Mouse (Mus musculus) adrenal gland, postnatal 4 days (tissue): Measurements from ENCODE around the gene Gm3696. TPM values are rescaled to one million over a fixed set of nuclear protein-coding genes. Genes with fewer than 3 reads are reported as not detected.
"Not testable (repeated sequence)": the region's sequence is repeated elsewhere in the genome, so short reads cannot be mapped to it uniquely, and the experiment has no call there.

ENCODE experiments used
- DNase-seq, 2 experiments: peaks; one replicate each; pipeline ENCODE4 v3.0.0; 2021 to 2022; ENCODE audit warnings: low spot score in 2 of 2, mixed read lengths in 2 of 2
- long read RNA-seq, 2 experiments: library from polyadenylated mRNA; stranded (forward); transcript quantifications; one replicate each; pipeline ENCODE4 v2.0.0; 2021
- total RNA-seq, 2 experiments: library from RNA; stranded (reverse); gene quantifications; 2 replicates each; pipeline ENCODE4 v1.2.3; 2021

Gene Gm3696
- total RNA-seq = under 1 TPM in 1 of 2 experiments, not detected in 1; 0.78 TPM
- long read RNA-seq, experiment 1 = 0 reads
- long read RNA-seq, experiment 2 = 0 reads

DNA sequence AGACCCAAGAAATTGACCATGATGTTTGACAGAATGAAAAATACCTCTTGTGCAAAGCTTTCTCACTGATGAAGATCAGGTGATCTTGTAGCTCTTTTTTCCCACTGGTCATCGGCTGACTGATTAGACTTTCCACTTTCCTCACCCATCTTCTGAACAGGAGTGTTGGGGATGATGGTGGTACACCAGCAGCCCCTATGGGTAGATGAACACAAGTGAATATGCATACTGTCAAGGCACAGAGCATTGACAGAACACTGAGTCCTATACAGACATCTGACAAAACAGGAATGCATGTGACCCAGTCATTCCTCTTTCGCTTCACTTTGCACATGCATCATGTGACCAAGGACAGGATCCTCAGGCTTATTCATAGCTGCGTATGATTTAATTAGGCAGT lies at the start of gene Gm3696:
Gm3696 (minus strand) TSS at position 101 of the 400 bp plus-strand sequence.
- DNase-seq = not testable (repeated sequence)

DNA sequence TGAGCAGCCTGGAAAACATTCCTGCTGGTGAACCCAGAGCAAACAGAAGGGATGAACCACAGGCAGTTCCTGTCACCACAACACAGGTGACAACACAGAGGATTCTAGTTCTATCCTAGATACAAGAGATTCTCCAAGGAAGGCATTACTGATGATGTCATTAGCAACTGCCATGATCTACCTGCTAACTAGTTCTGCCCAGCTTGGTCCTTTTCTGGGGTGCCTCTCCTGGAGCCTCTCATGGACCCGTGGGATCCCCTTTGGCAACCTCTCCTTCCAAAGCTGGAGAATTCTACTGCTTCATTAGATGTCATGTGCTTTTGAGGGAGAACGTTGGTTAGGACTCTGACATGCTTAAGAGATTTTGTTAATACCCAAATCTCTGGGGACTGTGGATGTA lies 24.9 kb upstream of the Gm3696 start, which contains the start of gene Gm6676:
Gm6676 (minus strand) TSS at position 101 of the 400 bp plus-strand sequence.
- DNase-seq = not testable (repeated sequence)

DNA sequence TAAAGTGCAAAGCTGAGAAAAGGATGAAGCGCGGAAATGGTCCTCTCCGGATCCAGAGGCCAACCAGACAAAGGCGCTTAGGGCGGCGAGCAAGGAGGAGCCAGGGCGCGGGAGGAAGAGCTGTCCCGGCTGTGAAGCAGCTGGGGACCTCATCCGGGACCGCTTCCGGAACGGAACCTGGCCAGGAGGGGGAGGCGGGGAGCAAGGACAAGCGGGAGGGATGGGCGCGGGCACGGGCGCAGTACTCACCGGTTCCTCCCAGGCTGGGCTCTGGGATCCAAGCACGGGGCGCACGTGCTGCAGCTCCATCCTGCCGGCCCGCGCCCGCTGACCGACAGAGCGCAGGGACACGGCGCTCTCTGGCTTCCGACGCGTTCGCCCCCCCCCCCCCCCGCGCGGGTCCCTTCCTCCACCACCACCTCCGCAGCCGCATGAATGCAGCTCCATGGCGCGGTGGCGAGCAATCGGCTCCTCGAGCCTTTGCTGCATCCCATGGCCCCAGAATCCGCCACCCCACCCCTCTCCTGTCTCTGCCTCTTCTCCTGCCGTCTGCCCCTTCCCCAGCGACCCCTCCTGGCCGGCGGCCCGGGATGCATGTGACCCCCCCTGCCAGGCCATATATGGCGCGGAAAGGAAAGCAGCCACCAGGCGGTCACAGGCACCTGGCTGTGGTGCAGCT lies 4.8 kb upstream of the Gm3696 start:
- peak; percentile 0 for DNase-seq

DNA sequence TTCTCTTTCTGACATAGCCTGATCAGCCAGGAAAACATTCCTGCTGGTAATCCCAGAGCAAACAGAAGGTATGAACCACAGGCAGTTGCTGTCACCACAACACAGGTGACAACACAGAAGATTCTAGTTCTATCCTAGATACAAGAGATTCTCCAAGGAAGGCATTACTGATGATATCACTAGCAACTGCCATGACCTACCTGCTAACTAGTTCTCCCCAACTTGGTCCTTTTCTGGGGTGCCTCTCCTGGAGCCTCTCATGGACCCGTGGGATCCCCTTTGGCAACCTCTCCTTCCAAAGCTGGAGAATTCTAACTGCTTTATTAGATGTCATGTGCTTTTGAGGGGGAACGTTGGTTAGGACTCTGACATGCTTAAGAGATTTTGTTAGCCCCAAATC lies 55.6 kb downstream of the Gm3696 start, which contains the start of gene Gm3685:
Gm3685 (minus strand) TSS at position 101 of the 400 bp plus-strand sequence.
- not testable (repeated sequence) for DNase-seq

Other genes with a start within 250 kb of the Gm3696 start
- under 1 TPM in 1 of 2 experiments, not detected in 1; 0.34 TPM for gene Gm3667, start 210.7 kb downstream of the Gm3696 start, total RNA-seq
- not detected for gene Gm6356, start 126.8 kb downstream of the Gm3696 start, total RNA-seq
- under 1 TPM in 1 of 2 experiments, not detected in 1; 0.22 TPM for gene Gm10406, start 73.2 kb downstream of the Gm3696 start, total RNA-seq
- not detected for gene Gm3685, start 55.7 kb downstream of the Gm3696 start, total RNA-seq
- gene Gm6676, start 24.8 kb upstream of the Gm3696 start, total RNA-seq = not detected
- gene Gm3512, start 73.9 kb upstream of the Gm3696 start, total RNA-seq = under 1 TPM; 0.48 to 0.54 TPM
- not detected for gene Gm16434, start 93.9 kb upstream of the Gm3696 start, total RNA-seq
- gene Gm3727, start 164.1 kb upstream of the Gm3696 start, total RNA-seq = not detected
- gene Gm3739, start 214.4 kb upstream of the Gm3696 start, total RNA-seq = not detected
- not detected for gene Gm5797, start 231.8 kb upstream of the Gm3696 start, total RNA-seq